Mouse (Mus musculus) heart, adult 9 months (tissue): Measurements from ENCODE around the gene Fance.
"Not testable (repeated sequence)": the region's sequence is repeated elsewhere in the genome, so short reads cannot be mapped to it uniquely, and the experiment has no call there.

Experiments
- DNase-seq, 2 experiments: peaks; one replicate each; pipeline ENCODE4 v3.0.0; 2022; ENCODE audit warnings: low spot score in 2 of 2

The Fance gene

GRCm38 (mm10) chr17:28293716-28294115, 19.6 kb upstream of the Fance start:
- no peak for DNase-seq

- DNase-seq: peak in 1 of 2 experiments; percentile 53
Measured at GRCm38 (mm10) chr17:28294449-28295333, 18.6 kb upstream of the Fance start.

- DNase-seq: no peak
Measured at GRCm38 (mm10) chr17:28298888-28299287, 14.4 kb upstream of the Fance start.

- no peak for DNase-seq
Measured at GRCm38 (mm10) chr17:28299669-28300320, 13.5 kb upstream of the Fance start.

GRCm38 (mm10) chr17:28300323-28300722, 13.0 kb upstream of the Fance start:
- no peak for DNase-seq

GRCm38 (mm10) chr17:28300850-28301249, 12.5 kb upstream of the Fance start:
- no peak for DNase-seq

- no peak for DNase-seq
Measured at GRCm38 (mm10) chr17:28305172-28305571, 8.1 kb upstream of the Fance start.

- DNase-seq: peak; percentile 72 to 91
Measured at GRCm38 (mm10) chr17:28308297-28309195, 4.8 kb upstream of the Fance start.

GRCm38 (mm10) chr17:28310831-28311230, 2.5 kb upstream of the Fance start:
- DNase-seq: no peak

GRCm38 (mm10) chr17:28311366-28312132, 1.8 kb upstream of the Fance start:
- DNase-seq: no peak

GRCm38 (mm10) chr17:28312232-28313211, 797 bp upstream of the Fance start:
- no peak for DNase-seq

- no peak for DNase-seq
Measured at GRCm38 (mm10) chr17:28313880-28314225, 534 bp downstream of the Fance start.

GRCm38 (mm10) chr17:28315611-28316160, 2.4 kb downstream of the Fance start:
- DNase-seq: no peak

GRCm38 (mm10) chr17:28316476-28316875, 3.2 kb downstream of the Fance start:
- DNase-seq: no peak

- no peak for DNase-seq
Measured at GRCm38 (mm10) chr17:28317091-28317490, 3.8 kb downstream of the Fance start.

GRCm38 (mm10) chr17:28317725-28318124, 4.4 kb downstream of the Fance start:
- DNase-seq: no peak

- DNase-seq: no peak
Measured at GRCm38 (mm10) chr17:28321700-28322099, 8.4 kb downstream of the Fance start.

GRCm38 (mm10) chr17:28323786-28324185, 10.5 kb downstream of the Fance start:
- DNase-seq: no peak

- DNase-seq: not testable (repeated sequence)
Measured at GRCm38 (mm10) chr17:28324416-28324815, 11.1 kb downstream of the Fance start.

GRCm38 (mm10) chr17:28325751-28326150, 12.4 kb downstream of the Fance start:
- DNase-seq: no peak
